Mouse (Mus musculus) kidney, postnatal 25 days (tissue): ENCODE results near the gene Rtkn2.

Experiments used
- DNase-seq, 2 experiments: peaks; one replicate each; pipeline ENCODE4 v3.0.0; 2021; ENCODE audit warnings: mixed read lengths in 2 of 2

Gene Rtkn2

DNA sequence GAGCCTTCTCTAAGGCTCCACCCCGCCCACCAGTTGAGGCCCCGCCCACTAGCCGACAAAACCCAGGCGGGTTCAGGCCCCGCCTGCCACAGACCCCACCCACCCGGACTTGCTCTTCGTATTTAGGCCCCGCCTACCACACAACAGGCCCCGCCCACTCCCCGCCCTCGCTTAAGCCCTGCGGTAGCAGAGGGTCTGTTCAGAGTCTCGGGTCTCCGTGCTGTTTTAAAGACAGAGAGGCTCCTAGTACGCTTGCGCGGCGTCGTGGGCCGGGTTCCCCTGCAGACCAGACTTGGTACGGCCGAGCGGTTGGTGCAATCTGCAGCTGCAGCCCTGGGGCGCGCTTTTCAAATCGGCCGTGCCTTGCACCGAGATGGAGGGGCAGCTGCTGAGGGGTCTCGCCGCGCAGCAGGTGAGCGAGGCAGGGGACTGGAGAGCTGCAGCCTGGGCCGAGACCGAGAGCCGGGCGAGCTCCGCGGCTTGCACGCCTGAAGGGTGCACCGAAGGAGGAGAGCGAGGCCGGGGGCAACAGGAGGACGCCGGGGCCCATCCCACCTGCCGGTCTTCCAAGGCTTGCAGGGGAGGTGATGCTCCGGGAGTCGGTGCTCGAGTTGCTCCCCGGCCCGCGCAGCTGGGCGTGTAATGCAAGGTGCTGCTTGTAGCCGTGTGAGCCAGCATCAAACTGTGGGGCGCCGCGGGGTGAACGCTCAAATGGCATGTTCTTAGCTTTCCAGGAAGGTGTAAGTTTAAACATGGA is at the start of gene Rtkn2:
Gene Rtkn2, plus strand, starts transcription at position 170 of the 757 bp plus-strand sequence.
- DNase-seq, result peak; percentile 92 to 93

DNA sequence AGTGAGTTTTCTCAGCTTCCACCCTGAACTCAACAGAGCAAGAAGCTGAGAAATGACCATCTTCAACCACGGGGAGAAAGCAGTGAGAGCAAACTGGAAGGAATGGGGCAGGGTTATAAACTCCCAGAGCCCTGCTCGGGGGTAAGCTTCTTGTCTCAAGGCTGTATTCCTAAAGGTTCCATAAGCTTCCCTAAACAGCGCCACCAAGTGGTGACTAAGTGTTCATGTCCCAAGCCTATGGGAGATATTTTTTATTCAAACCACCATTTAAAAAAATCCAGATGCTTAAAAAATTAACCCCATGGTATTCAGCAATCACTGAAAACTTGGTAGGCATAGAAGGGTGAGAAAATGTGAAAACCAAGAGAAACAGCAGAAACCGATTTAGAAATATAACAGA is 48.0 kb upstream of the Rtkn2 start:
- no peak for DNase-seq

DNA sequence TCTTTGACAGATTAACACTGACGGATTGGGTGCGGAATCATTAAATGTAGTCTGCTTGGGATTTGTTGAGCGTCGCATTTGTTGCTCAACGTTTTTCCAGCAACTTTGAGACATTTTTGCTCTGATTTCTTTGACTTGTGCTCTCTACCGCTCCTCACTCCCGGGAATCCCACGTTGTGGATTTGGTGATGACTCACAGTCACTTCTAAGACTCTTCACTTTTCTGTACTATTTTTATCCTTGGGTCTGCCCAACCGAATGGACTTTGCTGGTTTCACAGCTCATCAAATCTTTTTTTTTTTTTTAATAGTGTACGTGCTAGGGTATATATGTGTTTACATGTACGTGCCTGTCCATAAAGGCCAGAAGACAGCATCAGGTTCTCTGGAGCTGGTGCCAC is 46.6 kb upstream of the Rtkn2 start:
- no peak for DNase-seq

DNA sequence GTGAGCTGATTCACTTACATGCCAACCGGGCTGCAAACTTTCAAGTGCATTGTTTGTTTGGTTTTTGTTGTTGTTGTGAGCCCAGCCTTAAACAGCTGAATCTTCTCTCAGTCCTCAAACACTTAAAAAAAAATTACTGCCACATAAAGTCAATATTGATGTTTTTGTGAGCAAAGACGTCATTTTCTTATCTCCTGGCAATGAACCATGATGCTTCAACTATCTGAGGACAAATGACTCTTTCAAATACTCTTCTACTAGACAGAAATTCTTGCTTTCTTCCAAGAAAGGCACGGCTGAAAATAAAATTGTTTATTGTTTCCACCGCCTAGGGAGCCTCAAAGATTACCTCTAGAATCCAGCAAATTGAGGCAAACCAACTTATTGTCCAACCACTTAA is 42.4 kb upstream of the Rtkn2 start:
- no peak for DNase-seq

DNA sequence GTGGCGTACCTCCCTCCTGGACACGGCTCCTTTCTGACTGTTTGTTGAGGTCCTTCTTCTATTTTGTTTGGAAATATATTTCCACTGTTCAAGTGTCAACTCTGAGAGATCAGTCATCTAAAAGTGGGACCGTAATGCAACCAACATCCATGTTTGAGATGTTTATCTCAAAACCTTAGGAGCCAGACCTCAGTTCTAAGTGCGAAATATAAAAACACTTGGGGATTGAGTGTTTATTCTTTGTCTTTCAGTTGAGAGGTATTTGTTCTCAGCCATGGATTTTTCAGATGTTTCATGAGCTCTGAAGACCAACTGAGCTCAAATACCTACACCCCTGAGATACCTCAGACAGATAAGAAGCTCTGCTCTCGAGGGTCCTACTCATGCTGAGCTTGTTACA is 41.6 kb upstream of the Rtkn2 start:
- DNase-seq, result no peak

DNA sequence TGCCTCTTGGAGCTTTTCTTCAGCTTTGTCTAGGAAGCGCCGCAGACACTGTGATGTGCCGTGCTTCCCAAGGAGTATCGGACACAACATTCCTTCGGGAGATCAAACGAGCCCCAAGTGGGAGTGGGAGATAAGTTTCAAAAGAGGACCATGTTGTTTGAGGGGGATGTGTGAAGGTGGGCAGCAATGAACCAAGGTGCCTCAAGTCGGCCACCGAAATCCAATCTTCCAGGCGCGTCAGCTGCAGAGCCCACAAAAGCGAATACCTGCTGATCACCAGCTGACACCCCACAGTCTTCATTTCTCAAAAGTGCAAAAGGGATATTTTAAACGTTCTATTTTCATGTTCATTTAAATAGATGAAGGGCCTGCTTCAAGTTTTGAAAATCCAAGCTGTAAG is 39.8 kb upstream of the Rtkn2 start:
- DNase-seq, result no peak

DNA sequence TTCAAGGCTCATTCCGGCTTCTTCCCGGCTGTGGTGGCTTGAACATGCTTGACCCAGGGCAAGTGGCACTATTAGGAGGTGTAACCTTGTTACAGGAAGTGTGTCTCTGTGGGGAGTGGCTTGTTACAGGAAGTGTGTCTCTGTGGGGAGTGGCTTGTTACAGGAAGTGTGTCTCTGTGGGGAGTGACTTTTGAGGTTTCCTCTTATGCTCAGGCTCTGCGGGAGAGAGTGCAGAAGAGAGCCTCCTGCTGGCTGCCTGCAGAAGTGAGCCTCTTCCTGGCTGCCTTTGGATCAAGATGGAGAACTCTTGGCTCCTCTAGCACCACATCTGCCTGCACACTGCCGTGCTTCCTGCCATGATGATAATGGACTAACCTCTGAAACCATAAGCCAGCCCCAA is 35.9 kb upstream of the Rtkn2 start:
- no peak for DNase-seq

DNA sequence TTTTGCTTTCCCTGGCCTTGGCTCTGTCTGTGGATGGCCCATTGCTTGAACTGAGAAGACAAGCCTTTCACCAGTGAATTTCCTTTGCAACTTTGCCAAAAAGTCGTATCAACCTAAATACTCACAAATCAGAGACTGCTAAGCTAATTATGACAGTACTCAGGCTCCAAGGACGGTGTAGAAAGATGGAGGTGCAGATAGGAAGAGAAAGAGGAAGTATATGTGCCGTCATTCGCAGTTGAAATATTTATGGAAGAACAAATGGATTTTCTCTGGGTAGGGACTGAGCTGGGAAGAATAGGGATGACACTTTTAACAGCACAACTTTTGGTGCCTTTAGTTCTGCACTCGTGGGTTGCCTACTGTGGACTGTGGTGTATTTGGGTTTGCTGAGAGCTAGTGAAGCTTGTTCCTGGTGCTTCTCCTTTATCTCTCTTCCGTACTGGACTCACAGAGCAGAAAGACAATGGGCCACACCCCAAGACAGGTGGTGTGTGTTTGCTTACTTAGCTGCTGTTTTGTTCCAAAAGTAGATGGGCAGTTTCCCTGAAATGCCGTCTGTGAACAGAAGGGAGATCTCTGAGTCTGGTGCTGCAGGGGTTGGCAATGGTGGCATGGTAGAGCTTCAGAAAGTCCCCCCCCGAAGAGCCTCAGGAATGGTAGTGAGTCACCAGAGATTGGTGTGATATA is 29.2 kb upstream of the Rtkn2 start:
- no peak for DNase-seq

DNA sequence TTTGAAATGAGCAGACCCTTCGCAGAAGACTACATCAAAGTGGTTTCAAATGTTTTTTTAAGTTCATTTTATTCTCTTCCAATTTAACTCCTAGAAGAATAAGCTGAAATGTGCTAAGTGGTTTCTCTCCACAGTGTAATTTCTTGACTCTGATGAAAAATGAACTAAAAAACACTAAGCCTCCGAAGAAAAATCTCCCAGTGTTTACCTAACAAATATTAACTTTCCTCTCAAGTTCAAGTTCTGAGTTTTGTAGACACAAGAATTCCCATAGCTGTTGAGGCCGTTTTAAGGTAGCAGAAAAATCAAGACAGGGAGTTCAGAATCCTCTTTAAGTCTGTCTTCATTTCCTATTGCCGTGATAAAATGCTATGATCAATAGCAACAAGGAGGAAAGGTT is 27.7 kb upstream of the Rtkn2 start:
- no peak for DNase-seq

DNA sequence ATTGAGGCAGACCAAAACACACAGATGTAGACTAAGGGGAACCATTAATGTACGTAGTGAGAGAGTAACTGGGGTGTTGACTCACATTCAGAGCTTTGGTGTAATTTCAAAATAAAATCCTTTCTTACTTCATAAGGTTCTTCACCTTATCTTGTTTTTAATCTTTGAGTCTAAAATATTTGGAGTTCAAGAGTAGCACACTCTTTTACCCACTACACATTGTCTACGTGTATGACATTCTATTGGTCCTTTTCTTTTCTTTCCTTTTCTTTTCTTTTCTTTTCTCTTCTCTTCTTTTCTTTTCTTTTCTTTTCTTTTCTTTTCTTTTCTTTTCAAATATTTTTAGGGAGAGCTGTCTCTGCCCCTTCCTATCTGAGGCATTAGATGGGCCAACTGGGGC is 23.4 kb upstream of the Rtkn2 start:
- DNase-seq, result no peak

DNA sequence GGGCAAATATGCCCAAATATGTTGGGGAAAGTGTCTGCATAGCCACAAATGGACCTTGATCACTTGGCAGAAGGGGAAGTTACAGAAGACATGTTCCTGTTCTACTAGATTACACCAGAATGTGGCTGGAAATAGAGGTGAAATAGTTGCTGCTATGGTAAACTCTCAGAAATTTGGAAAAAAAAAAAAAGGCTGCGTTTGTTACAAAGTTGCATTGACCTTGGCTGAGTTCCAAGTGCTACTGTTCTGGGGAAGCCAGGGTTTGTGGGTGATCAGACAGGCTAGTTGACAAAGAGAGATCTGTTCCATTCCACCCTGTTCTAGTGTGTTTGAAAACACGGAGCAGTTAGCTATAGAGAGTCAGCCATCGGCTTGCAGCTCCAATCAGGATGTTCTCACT is 19.4 kb upstream of the Rtkn2 start:
- DNase-seq, result no peak

DNA sequence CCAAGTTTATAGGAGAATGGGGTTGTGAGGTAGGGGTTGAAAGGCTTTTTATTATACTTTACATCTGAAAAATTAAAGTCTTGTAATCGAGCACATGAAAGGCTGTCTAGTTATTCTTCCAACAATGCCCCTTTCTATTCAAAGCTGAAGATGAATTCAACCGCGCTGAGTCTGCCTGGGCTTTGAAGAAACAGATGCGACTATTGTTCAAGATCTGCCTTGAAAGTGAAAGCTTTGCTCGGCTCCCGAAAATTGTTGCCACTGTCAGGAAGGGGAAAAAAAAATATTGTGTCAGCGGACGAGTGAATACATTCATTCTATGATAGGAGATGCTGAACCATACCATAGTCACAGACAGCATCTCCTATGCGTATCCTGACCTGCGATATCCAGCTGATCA is 16.9 kb upstream of the Rtkn2 start:
- DNase-seq, result no peak

DNA sequence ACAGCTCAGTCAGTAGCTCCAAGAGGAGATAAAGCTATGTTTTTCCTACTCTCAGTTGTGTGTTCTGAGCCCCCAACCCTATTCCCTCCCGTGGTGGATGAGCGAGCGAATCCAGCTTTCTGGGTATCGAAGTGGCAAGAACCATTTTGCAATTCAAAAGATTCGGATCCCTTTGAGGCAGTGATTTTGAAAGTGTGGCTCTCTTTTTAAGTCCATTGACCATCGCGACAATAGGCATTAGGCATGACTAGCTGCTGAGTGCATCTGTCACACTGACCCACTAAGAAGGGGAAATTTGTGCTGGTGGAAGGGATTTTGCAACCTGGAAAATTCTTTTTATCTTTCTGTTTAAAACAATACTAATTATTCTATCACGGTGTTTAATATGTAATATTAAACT is 15.3 kb upstream of the Rtkn2 start:
- no peak for DNase-seq

DNA sequence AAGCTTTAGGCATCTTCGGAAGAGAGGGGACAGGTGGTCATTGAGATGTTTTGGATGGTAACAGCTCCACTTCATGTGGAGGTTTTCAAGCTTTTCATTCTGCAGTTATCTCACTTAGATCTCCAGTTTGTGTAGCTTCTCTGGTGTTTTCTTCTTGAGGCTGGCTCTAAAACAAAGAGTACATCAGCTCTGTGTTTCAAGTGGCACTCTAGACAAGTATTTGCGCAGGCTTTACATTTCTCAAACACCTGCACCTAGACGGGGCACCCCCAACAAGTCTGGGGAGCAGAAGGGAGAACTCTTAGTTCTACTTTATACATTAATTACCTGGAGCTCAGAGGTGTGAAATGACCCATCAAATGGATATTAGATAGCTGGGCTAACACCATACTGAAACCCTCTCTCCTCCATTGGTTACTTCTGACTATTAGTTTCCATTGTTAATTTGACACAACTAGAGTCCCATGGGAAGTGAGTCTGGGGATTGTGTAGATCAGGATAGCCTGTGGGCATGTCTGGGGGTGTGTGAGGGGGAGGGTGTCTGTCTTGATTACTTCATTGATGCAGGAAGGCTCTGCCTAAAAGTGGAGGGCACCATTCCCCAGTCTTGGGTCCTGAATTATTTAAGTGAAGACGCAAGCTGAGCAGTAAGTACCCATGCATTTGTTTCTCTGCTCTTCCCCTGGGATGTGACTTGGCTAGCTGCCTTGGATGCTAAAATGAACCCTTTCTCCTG is 14.0 kb upstream of the Rtkn2 start:
- no peak for DNase-seq

DNA sequence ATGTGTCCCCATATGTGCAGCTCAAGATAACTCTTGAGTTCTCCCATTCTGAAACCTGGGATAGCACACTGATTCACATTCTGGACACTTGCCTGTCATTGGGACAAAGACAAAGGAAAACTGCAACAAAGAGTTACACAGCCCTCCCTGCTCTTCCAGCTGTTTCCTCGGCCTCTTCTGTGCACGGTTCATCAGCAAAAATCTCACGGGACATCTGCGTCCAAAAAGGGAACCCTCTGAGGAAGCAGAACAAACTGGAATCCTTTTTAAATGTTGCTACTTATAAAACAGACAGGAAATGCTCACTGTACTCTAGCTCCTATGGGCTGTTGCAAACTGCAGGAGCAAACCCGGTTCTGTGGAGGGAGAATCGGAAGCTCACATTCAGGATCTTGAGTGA is 13.3 kb upstream of the Rtkn2 start:
- no peak for DNase-seq

DNA sequence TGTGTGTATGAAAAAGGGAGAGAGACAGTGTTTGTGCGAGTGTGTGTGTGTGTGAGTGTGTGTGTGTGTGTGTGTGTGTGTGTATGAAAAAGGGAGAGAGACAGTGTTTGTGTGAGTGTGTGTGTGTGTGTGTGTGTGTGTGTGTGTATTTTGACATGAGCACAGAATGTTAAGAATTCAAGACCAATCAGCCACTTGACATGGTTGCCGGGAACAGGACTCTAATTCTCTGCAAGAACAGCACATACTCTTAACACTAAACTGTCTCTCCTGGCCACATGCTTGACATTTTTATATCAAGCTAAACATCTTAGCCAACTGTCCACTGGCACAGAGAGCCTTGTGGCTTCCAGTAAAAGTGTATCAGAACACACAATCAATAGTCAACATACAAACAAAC is 12.4 kb upstream of the Rtkn2 start:
- DNase-seq, result no peak

DNA sequence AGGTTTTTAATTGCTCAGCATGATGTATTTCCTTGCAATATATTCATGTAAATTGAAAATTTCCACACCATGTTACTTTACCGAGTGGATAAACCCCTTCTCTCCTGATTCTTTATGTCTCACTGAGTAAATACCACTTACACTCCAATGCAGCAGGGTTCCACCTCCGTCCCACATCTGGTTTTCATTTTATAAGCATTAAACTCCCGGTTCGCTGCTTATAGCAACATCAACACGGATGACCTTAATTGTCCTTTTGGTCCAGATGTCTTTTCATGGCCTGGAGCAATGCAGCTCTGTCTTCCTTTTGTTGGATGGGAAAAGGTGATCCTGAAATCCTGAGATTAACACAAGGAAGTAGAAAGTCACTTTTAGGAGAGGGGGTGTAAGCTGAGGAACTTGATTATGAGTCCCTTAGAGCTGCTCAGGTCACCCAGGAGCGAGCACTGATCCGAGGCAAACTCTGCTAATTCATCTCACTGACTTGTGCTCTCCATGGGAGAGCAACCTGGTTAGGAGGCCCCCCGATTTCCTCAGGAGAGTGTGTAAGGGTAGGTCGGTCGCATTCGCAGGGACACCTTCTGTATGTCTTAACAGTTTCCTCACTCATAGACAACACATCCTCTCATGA is 8.1 kb upstream of the Rtkn2 start:
- DNase-seq, result no peak

DNA sequence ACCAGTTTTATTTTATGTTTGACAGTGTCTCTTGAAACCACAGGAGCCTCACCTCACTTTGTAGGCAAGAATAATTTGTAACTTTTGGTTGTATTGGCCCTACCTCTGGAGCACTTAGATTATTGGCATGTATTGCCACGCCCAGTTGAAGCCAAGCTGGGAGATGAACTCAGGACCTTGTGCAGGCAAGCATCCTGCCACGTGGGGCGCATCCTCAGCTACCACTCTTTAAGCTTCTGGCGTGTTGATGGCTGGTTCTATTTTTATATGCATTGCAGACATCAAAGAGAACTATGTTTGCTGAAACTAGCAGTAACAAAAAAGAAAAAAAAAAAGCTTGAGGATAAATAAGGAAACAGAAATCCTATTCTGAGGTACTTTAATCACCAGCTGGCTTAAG is 2.1 kb upstream of the Rtkn2 start:
- DNase-seq, result no peak

DNA sequence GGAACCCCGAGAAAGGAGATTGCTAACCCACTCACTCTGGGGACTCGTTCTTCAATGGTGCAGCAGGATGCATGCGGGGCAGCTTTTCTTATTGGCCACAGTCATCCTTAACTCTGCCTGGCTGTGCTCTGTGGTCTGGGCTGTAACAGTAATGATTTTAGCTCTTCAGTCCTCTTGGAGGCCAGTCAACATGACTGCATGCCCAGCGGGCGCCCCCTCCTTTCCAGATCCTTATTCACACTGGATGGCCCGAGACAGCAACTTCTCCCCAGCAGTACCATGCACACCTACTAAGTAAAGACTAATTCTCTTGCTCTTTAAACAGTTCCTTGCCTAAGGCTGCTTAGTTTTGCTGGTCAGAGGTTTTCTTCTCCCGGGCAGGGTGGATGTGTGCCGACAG is 4.4 kb downstream of the Rtkn2 start:
- no peak for DNase-seq

DNA sequence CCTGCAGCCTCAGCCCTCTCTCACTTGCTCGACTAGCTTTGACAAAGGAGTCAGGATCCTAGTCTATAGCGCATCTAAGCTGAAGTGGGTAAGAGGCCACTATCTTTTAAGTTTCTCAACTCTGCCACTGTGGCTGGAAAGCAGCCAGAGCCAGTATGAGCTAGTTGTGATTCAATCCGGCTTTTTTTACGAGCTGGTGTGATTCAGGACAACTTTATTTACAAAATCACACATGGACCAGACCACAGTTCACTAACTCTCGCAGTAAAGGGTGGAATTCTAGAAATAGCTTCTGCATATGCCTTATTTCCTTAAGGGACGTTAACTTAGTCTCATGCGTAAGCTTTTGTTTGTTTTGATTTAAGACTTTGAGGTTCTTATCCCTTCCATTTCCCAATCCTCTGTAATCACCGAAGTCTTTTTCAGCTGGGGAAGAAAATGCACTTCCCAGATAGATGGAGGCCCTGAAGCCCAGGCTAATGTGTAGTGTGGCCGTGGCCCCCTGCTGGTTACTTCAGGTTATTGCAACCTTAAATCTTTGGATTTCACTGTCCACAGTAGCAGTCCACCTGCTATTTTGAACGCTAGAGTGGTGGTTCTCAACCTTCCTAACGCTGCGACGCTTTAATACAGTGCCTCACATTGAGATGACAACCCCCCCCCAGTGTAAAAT is 5.0 kb downstream of the Rtkn2 start:
- peak in 1 of 2 experiments; percentile 60 for DNase-seq

DNA sequence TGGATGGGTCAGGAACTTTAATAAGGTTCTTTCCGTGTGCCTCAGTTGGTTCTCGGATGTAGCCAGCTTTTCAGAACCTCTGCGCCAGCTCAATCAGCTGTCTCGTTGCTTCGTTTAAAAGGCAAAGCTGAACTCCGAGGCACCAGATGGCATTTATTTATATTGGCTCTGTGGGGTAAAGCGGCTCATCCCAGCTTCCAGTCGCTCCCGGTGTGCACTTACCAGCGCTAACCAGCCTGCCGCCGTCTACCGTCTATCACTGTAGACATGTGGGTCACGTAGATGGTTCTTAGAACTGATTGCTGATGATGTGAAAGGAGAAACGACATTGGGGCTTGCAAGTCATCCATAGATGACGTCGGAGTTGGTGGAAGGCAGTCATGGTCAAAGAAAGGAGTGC is 5.7 kb downstream of the Rtkn2 start:
- DNase-seq, result no peak

DNA sequence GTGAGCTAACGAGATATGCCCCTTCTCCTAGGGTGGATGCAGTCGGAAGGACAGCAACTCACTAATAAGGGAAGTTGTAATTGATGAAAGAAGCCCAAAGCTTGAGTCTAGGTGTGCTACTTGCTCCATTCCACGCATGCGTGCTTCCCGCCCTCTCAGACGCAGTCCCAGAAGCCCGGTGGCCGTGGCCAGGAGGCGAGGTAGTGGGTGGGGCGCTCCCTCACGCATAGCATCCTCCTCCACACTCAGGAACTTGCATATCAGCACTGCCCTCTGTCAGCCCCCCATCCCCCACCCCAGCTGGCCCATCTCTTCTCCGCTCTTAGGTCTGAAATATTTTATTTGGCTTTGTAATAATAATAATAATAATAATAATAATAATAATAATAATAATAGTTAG is 16.0 kb downstream of the Rtkn2 start:
- DNase-seq, result peak in 1 of 2 experiments; percentile 35

DNA sequence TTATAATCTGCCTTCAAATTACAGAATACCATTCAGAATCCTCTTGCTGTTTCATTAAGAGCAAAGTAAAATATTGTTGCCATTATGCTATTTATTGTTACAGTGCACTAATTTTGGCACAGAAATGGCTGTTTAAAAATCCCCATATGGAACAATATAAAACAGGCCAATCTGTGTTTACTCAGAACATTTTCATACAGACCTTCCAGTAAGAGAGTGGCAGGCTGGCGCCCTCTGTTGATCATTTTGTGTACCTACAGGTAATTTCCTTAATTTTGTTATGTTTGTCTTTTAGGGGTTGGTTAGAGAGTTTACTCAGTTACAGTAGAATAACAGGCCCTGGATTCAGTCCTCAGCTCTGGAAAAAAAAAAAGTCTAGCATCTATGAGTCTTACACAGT is 16.8 kb downstream of the Rtkn2 start:
- peak; percentile 25 to 33 for DNase-seq
